Mouse (Mus musculus) megakaryocyte, embryonic 14.5 days (primary cell): Measurements from ENCODE around the gene Gm20388.

Source experiments
- FLI1 ChIP-seq: IDR thresholded peaks from 2 replicates; pipeline ENCODE4 v1.6.1; 2012; ENCODE audit warnings: low read length, inconsistent platforms, mixed read lengths
- GATA1 ChIP-seq: IDR thresholded peaks from 3 replicates; pipeline ENCODE4 v1.6.1; 2012; ENCODE audit warnings: mixed read lengths, low read length, inconsistent platforms, borderline replicate concordance

- TF ChIP-seq FLI1 (no peak), GATA1 (no peak)
These were observed 2383.6 kb downstream of the Gm20388 start for GRCm38 (mm10) chr8:122294273-122294683.
